Mouse (Mus musculus) heart, postnatal 36 days (tissue): ENCODE measurements around the gene Urgcp. TPM values are rescaled to one million over a fixed set of nuclear protein-coding genes. Genes with fewer than 3 reads are reported as not detected.
"Not testable (repeated sequence)": the region's sequence is repeated elsewhere in the genome, so short reads cannot be mapped to it uniquely, and the experiment has no call there.

ENCODE experiments used
- DNase-seq, 2 experiments: peaks; one replicate each; pipeline ENCODE4 v3.0.0; 2021 to 2022
- intact Hi-C: fragments of 180-260 bp; cut with DNase I; formaldehyde crosslinking; loops from one replicate; pipeline ENCODE4 v1.15.1; 2025
- total RNA-seq, 2 experiments: library from RNA; stranded (reverse); gene quantifications; 2 replicates each; pipeline ENCODE4 v1.2.3; 2021

Gene Urgcp
- total RNA-seq, result 10 to 100 TPM; 57.1 to 59.1 TPM

DNA sequence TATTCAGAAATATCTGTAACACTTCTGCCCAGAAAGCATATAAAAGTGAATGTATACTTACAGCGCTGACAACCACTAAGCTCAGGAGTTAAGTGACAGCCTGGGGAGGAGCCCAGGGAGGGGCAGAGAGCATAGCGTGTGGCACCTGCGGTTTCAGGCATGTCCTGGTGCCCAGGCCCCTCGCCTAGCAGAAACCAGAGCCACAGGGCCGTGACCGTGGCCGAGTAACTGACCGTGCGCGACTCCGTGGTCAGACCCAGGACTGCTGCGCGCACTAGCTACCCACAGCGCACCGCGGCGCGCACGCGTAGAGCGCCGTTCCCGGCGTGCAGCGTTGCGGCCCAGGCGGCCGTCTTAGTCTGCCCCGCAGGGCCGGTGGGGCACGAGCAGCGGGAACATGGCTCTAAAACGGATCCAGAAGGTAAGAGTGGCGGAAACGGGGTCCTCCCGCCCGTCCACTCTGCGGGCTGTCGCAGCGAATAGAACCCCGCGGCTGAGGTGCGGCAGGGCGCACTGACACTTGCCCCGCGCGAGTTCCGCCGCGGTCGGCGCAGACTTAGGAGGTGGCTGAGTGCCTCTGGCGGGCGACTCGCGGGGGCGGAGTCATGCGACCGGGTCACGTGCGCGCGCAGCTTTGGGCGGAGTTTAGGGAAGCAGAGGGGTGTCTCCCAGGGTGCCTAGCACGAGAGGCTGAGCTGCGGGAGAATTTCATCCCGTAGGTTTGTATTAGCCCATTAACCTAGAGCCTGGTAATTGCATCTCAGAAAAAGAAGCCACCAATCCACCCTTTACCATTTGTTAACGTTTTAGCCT lies at the start of gene Urgcp:
TSS of gene Urgcp (minus strand) at position 557 of the 813 bp plus-strand sequence.
- peak; percentile 96 to 98 for DNase-seq
- intact Hi-C loops, result loop anchor here (1.0 to 2.0 kb wide), 2 partner anchors 22 to 55 kb away; no protein-coding TSS in a partner anchor

- DNase-seq, intact Hi-C loops: not testable (repeated sequence)
Measured at GRCm38 (mm10) chr11:5809487-5809886, 47.3 kb upstream of the Urgcp start.

- no peak for DNase-seq
- intact Hi-C loops, result no loop called here
Measured at GRCm38 (mm10) chr11:5807956-5808355, 45.8 kb upstream of the Urgcp start.

GRCm38 (mm10) chr11:5805711-5806110 lies 43.5 kb upstream of the Urgcp start:
- intact Hi-C loops, result no loop called here
- no peak for DNase-seq

- intact Hi-C loops, result no loop called here
- DNase-seq, result no peak
Measured at GRCm38 (mm10) chr11:5804174-5804573, 42.0 kb upstream of the Urgcp start.

DNA sequence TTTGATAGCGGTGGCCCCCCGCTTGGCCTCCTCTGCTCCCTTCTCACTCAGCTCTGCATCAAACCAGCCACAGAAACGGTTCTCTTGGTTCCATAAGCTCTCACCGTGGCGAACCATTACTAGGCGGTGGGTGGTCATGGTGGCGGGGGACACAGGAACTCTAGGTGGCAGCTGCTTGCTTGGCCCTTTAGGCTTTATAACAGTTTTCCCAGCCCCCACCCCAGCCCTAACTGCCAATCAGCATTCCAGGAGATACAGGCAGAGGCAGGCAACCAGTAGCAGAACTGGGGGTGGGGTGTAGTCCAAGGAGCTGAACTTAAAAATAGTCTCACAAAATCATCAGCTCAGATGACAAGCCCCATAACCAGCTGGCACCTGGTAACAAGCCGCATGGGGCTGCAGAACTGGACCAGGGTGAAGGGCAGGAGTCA lies 41.4 kb upstream of the Urgcp start, which contains the start of gene Pgam2:
TSS of gene Pgam2 (minus strand) at position 183 of the 431 bp plus-strand sequence.
- DNase-seq, result peak; percentile 44 to 54
- intact Hi-C loops, result no loop called here

GRCm38 (mm10) chr11:5802457-5803217 lies 40.5 kb upstream of the Urgcp start:
- intact Hi-C loops, result no loop called here
- DNase-seq, result no peak

GRCm38 (mm10) chr11:5802005-5802404 lies 39.8 kb upstream of the Urgcp start:
- DNase-seq, result peak; percentile 18 to 43
- intact Hi-C loops, result no loop called here

DNA sequence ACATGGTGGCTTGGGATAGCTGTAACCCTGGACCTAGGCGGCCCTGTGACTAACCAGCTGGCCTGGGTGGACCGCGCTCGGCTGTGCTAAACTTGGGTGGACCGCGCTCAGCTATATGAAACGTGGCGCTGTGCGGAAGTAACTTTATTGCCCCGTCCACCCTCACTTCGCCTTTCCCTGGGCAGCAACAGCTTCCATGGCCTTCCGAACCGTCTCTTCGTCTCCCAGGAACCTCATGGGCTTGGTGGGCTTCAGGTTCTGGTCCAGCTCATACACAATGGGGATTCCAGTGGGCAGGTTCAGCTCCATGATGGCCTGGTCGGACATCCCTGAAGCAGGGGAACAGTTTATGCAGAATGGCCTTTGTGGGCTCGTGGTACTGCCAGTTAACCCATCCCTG lies 39.3 kb upstream of the Urgcp start:
- intact Hi-C loops, result no loop called here
- DNase-seq, result peak in 1 of 2 experiments; percentile 12

DNA sequence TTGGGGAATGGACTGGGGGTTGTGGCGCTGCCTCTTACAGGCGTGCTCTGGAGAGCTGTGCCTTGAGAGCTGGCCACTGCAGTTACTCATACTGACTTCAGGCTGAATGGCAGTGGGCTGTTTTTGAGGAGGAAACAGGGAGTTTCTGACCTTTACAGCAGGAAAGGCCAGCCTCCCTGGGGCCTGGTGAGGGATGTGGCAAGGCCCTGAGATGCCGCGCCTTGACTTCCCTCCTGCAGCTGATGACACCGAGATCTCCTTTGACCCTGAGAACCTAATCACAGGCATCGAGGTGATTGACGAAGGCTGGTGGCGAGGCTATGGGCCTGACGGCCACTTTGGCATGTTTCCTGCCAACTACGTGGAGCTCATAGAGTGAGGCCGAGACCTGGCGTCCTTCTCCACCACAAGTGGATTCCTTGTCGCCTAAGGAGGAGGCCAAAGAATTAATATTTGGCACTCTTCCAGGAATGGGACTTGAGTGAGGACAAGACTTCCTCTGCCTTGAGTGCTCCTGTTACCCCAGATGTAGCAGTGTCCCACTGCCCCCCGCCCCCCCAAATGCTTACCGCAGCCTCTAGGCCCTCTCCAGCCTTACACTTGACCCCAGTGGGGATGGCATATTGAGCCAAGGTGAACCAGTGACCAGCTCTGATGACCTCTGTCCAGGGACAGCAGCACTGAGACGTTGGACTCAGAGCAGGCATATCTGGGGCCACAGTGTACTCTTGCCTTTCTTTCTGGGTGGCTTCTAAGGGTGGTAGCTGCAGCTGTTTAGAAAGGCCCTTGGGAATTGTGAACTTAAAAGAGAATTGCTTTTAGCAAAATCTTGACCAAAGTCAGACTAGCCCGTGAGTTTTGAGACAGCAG lies 37.7 kb upstream of the Urgcp start:
- intact Hi-C loops, result no loop called here
- peak in 1 of 2 experiments; percentile 14 for DNase-seq

DNA sequence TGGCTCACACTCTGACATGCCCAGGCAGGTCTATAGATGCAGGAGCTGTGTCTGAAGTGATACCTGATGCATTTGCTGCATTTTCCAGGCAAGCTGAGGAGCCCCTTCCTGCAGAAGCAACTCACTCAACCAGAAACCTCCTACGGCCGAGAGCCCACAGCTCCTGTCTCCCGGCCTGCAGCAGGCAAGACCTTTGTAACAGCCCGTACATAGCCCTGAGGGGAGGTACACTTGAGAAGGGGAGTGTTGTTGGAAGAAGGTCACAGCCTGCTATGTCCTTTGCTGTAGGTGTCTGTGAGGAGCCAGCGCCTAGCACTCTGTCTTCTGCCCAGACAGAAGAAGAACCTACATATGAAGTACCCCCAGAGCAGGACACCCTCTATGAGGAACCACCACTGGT lies 35.8 kb upstream of the Urgcp start:
- no peak for DNase-seq
- intact Hi-C loops, result no loop called here

GRCm38 (mm10) chr11:5797371-5797770 lies 35.2 kb upstream of the Urgcp start:
- no peak for DNase-seq
- intact Hi-C loops, result no loop called here

DNA sequence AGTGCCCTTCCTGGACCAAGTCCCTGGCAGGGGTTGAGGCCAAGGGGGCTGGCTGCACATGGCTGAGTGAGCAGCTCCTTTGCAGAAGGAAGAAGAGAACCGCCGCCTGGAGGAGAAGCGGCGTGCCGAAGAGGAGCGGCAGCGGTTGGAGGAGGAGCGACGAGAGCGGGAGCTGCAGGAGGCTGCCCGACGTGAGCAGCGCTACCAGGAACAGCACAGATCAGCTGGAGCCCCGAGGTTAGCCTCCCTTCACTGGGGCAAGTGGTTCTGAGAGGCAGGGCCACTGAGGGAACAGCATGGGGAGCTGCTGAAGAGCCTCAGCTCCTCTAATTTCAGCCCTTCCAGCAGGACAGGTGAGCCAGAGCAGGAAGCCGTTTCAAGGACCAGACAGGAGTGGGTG lies 34.8 kb upstream of the Urgcp start:
- intact Hi-C loops, result no loop called here

DNA sequence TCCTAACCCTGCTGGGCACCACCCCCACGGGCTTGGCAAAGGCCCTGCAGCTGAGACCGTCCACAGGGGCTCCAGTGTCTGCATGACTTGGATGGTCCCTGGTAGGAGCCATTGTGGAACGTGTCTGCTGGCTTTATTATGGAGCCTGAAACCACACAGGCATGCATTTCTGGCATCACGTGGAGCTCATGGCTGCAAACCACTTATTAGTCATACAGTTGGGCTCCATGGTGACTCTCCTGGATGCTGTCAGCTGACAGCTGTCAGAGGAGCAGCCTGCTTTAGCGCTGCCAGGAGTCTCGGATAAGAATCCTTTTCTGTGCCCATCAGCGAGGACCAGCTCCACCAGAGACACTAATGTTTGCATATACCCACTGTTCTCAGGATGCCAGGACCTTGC lies 33.5 kb upstream of the Urgcp start:
- intact Hi-C loops, result no loop called here
- DNase-seq, result peak; percentile 38 to 56

More for the DNA sequence above, 34.8 kb upstream of the Urgcp start:
- no peak for DNase-seq

DNA sequence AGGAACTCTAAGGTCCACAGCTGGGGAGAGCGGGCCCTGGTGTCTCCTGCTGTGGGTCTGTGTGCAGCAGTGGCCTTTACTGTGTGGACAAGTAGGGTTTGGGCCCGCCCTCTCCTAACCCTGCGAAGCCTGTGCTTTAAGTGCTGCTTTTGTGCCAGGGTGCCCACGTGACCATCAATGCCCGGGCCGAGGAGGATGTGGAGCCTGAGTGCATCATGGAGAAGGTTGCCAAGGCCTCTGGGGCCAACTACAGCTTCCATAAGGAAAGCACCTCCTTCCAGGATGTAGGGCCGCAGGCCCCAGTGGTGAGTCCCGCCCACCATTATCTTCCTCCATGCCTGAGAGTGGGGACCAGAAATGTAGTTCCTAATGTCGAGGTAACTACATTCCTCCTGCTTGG lies 33.1 kb upstream of the Urgcp start:
- intact Hi-C loops, result no loop called here
- no peak for DNase-seq

DNA sequence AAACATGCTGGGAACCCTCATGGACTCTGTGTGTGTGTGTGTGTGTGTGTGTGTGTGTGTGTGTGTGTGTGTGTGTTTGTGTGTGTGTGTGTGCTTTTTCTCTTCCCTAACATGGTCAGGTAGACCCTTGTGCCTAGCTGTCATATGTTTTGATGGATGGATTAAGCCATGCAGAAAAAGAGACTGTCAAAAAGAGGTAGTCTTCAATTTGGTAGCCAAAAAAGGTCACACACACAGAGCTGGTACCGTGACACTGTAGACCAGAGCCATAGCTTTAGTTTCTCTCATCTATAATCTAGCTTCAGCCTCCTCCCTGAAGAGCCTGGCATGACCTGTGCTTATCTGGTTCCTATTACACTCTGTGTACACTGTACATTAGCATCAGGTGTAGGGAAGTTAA lies 28.3 kb upstream of the Urgcp start:
- intact Hi-C loops, result no loop called here
- DNase-seq, result no peak

DNA sequence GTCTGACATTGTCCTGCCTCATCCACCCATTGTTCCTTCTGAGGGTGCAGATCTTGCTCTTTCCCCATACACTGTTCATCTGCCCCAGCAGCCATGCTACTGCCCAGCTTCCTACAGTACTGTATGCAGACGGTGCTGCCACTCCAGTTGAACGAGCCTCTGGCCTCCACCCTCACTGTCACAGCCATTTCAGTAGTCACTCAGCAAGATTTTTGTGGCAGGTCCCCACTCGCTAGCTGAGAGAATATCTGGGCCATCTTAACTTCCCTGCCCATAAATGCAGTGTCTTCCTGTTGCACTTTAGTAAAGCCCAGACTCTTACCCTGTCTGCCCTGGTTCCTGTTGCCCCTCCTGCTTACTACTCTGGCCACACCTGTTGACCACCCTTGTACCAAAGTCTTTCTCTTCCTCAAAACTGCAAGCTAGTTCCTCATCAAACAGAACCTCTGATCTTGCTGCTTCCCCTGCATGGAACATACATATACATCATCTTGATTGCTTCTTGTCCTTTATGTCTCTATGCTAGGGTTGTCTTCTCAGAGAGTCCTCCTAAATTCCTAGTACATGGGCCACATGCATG lies 27.7 kb upstream of the Urgcp start:
- DNase-seq, result no peak
- intact Hi-C loops, result loop anchor here (2.0 to 5.0 kb wide), 4 partner anchors 47 to 89 kb away; partner anchors contain the start of genes Pold2 and Polm

DNA sequence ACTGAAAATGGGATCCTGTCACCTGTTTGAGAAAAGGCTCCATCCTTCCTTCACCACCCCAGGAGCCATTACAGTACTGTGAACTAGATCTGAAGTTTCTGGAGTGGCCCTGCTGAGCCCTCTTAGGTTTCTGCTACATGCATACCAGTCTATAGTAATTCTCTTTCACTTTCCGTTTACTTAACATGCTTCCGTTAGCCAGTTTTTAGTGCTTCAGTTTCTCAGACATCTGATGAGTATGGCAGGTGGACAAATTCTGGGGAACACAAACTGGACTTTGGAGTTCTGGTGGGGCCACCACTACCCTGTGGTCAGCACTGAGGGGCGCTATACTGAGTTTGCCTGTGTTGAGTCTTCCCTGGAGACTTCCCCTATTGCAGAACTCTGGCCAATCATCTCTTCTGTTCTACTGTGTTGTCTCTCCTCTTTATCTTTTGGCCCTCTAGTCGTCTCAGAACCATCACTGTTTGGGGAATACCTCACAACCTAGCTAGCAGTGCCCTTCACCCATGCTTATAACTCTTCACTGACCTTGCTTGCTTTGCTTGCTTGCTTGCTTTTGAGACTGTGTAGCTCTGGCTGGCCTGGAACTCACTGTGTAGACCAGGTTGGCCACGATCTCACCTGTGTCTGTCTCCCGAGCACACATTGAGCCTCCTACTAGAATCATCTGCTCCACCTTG lies 27.0 kb upstream of the Urgcp start:
- no peak for DNase-seq
- intact Hi-C loops, result loop anchor here (2.0 to 5.0 kb wide), 4 partner anchors 48 to 90 kb away; partner anchors contain the start of genes Pold2 and Polm
